Mouse (Mus musculus) forebrain, embryonic 11.5 days (tissue): ENCODE results near the gene Traf4. TPM values are rescaled to one million over a fixed set of nuclear protein-coding genes. Genes with fewer than 3 reads are reported as not detected.
A peak's percentile ranks its signal among the peaks of the same experiment; 100 is the strongest.

Experiments used
- ATAC-seq: fragments of 200-750 bp; cut with Nextera tagmentation; replicated peaks from 2 replicates; pipeline ENCODE4 v1.8.0; 2017; ENCODE audit warnings: moderate TSS enrichment; ENCODE audit not compliant: low FRiP score
- DNase-seq: peaks from one replicate; pipeline ENCODE4 v3.0.0-alpha.2; 2017; ENCODE audit warnings: low spot score
- H3K27ac ChIP-seq: fragments of 300-500 bp; sonication (generic); 2 replicates; pipeline ENCODE4 v1.5.1; 2014; ENCODE audit warnings: low read depth, low read length
- H3K27me3 ChIP-seq: fragments of 300-500 bp; sonication (generic); 2 replicates; pipeline ENCODE4 v1.6.1; 2014; ENCODE audit warnings: mild to moderate bottlenecking, low read length, mixed read lengths; ENCODE audit not compliant: control insufficient read depth, insufficient read depth
- H3K36me3 ChIP-seq: fragments of 300-500 bp; sonication (generic); 2 replicates; pipeline ENCODE4 v1.6.1; 2014; ENCODE audit warnings: mild to moderate bottlenecking, low read length, moderate library complexity, mixed read lengths; ENCODE audit not compliant: control insufficient read depth, insufficient read depth
- H3K4me1 ChIP-seq: fragments of 300-500 bp; sonication (generic); replicated peaks from 2 replicates; pipeline ENCODE4 v1.6.1; 2014; ENCODE audit warnings: low read length, mixed read lengths; ENCODE audit not compliant: control insufficient read depth, insufficient read depth
- H3K4me2 ChIP-seq: fragments of 300-500 bp; sonication (generic); 2 replicates; pipeline ENCODE4 v1.6.1; 2014; ENCODE audit warnings: low read depth, mild to moderate bottlenecking, low read length, moderate library complexity, mixed read lengths; ENCODE audit not compliant: severe bottlenecking
- H3K4me3 ChIP-seq: fragments of 300-500 bp; sonication (generic); 2 replicates; pipeline ENCODE4 v1.5.1; 2014; ENCODE audit warnings: low read depth, low read length
- H3K9ac ChIP-seq: fragments of 300-500 bp; sonication (generic); 2 replicates; pipeline ENCODE4 v1.6.1; 2014; ENCODE audit warnings: low read length
- H3K9me3 ChIP-seq: fragments of 300-500 bp; sonication (generic); 2 replicates; pipeline ENCODE4 v1.6.1; 2016; ENCODE audit warnings: low read length, mixed read lengths; ENCODE audit not compliant: control insufficient read depth
- WGBS: fragments of 180-500 bp; shearing (Covaris S2); extraction: QIAGEN DNeasy Blood & Tissue Kit; methylation state at CpG from one replicate; pipeline ENCODE4 v1.1.7; 2014; 5-methylcytosine and 5-hydroxymethylcytosine counted together
- polyA plus RNA-seq: library from polyadenylated mRNA; unstranded; fragments of >200 nt; fragmentation: Nextera tagmentation; extraction: Ambion mirVana; gene quantifications from 2 replicates; pipeline ENCODE4 v1.2.1, GENCODE M21; 2014

The Traf4 gene
- polyA plus RNA-seq, 1 experiment from 2014 or later, result 77.7 TPM

DNA sequence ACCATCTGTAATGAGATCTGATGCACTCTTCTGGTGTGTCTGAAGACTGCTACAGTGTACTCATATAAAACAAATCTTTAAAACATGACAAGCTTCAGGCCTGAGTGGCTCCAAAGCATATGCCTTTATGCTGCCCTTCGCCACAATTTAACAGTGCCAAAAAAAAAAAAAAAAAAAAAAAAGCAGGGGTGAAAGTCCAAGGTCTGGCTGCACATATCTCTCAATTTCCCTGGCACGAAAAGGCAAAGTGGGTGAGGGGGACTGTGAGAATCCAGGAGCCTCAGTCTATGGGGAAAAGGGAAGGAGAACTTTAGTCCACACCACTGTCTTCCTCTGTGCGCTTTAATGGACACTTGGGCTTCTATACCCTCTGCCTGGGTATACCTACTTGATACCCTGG is 37.0 kb upstream of the Traf4 start:
- Histone ChIP-seq H3K4me1 (no peaks in the 10 kb centered on the region), H3K36me3 (peaks cover 4% of the 10 kb centered on the region; the same call in 1 of the 2 replicates), H3K27me3 (no peaks in the 10 kb centered on the region), H3K9ac (no peak overlapping the region), H3K9me3 (no peaks in the 10 kb centered on the region), H3K4me2 (no peak overlapping the region), H3K4me3 (no peak overlapping the region), H3K27ac (no peak overlapping the region)
- no peak for DNase-seq
- WGBS, result 96% methylated on average over 3 of the region's 3 CpGs
- ATAC-seq, result no peak

DNA sequence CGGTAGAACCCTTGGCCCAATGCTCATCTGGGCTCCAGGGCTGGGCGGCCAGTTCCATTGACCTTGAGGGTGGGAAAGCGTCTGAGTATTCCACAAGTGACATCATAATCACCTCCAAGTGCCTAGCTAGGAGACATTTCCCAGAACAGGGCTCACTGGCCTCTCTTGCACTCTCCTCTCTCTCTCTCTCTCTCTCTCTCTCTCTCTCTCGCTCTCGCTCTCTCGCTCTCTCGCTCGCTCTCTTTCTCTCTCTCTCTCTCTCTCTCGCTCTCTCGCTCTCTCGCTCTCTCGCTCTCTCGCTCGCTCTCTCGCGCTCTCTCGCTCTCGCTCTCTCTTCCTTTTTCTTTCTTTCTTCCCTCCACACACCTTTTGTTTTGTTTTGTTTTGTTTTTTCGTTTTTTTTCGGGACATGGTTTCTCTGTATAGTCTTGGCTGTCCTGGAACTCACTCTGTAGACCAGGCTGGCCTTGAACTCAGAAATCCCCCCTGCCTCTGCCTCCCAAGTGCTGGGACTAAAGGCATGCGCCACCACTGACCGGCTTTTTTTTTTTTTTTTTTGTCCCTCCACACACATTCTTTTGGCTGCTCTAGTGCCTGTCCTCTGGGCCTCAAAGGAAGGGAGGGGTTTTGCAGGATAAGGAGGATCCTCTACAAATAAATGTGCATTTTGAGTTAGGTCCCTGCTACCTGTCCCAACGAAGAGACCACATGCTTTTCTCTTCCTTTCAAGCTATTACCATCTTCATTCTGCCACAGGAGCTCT is 29.9 kb upstream of the Traf4 start:
- WGBS, result 63% methylated on average over 21 of the region's 23 CpGs

DNA sequence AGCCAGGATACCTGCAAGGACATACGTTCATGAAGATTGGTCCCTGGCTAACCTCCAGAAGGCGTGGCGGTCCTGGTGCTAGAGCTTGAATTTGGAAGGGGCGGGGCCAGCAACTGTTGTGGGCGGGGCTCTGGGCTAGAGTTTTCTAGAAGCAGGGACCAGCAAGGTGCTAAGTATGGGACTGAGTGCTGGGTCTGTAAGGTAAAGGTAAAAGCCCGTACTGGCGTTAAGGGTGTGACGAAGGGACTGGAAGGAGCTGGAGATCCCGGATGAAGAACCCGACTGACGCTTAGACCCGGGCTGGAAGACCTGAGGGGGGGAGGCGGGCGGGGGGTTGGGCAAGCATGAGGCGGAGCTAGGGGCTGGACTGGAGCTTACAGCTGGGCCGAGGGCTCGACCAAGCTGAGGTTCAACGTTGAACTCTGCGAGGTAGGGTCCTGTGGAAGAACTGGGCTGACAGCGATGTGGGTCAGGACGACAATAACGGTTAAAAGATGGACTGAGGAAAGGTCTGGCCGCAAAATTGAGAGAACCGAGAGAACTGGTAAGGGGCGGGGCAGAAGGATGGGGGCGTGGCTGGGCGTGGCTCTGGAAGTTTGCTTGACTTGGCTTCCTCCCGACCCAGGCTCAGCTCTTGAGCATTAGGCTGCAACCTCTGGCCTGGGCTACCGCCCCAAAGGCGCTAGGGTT is 29.2 kb upstream of the Traf4 start:
- H3K9ac ChIP-seq, result no peak overlapping the region; the same call in 1 of the 2 replicates
- no peak overlapping the region for H3K27ac ChIP-seq
- H3K27me3 ChIP-seq, result no peaks in the 10 kb centered on the region
- 3% methylated on average over 30 of the region's 30 CpGs for WGBS
- peak; percentile 44; the same call in 1 of the 2 replicates for ATAC-seq
- DNase-seq, result peak; percentile 81
- H3K4me3 ChIP-seq, result peak overlapping the region; percentile 35
- H3K4me2 ChIP-seq, result peak overlapping the region; percentile 46
- H3K9me3 ChIP-seq, result no peaks in the 10 kb centered on the region
- peaks cover 11% of the 10 kb centered on the region; the same call in 1 of the 2 replicates for H3K4me1 ChIP-seq
- H3K36me3 ChIP-seq, result peaks cover 5% of the 10 kb centered on the region

More for the DNA sequence above, 29.9 kb upstream of the Traf4 start:
- Histone ChIP-seq H3K27ac (no peak overlapping the region), H3K36me3 (peaks cover 5% of the 10 kb centered on the region), H3K9me3 (no peaks in the 10 kb centered on the region), H3K4me2 (peak overlapping the region; percentile 46), H3K27me3 (no peaks in the 10 kb centered on the region), H3K4me1 (peaks cover 4% of the 10 kb centered on the region; the same call in 1 of the 2 replicates), H3K4me3 (peak overlapping the region; percentile 35), H3K9ac (no peak overlapping the region; the same call in 1 of the 2 replicates)
- no peak for DNase-seq
- no peak for ATAC-seq

DNA sequence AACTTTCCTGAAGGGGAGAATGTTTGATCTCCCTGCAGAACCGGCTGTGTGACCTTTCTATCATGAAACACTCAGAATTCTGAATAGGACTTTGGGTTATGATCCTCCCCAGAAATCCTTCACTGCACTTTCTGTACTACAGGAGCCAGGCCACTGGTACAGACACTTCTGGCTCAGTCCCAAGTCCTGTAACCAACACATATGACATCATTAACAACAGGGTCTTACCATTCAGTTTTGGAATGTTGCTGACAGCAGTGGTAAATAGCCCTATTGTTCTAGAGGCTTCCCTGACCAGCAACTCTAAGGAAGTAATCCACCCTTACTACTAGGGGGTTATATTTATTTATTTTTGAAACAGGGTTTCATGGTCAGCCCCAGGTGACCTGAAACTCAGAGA is 27.7 kb upstream of the Traf4 start, which contains the start of gene Proca1:
Proca1 (plus strand) TSS at position 280 of the 400 bp plus-strand sequence.
- H3K4me1 ChIP-seq, result peaks cover 14% of the 10 kb centered on the region; the same call in 1 of the 2 replicates
- 74% methylated on average over 1 of the region's 1 CpGs for WGBS
- H3K27me3 ChIP-seq, result no peaks in the 10 kb centered on the region
- no peaks in the 10 kb centered on the region for H3K9me3 ChIP-seq
- H3K36me3 ChIP-seq, result peaks cover 5% of the 10 kb centered on the region
- DNase-seq (no peak), ATAC-seq (no peak)
- no peak within 1 kb of the TSS for H3K27ac ChIP-seq
- H3K4me3 ChIP-seq, result peak within 1 kb of the TSS; percentile 35; the same call in 1 of the 2 replicates
- H3K4me2 ChIP-seq, result no peak within 1 kb of the TSS
- H3K9ac ChIP-seq, result no peak within 1 kb of the TSS

DNA sequence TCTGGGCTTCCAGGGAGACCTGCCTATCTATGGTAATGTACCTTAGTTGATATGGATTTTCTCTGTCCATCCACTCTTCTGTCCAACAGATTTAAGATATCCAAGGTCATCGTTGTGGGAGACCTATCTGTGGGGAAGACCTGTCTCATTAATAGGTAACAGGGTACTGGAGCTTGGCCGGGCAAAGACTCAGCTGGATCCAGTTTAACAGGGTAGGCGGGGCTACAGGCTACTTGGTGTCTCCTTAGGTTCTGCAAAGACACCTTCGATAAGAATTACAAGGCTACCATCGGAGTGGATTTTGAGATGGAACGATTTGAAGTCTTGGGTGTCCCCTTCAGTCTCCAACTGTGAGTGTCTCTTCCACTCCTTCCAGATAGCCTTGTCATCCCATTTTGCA is 24.7 kb upstream of the Traf4 start:
- peak overlapping the region; percentile 81; the same call in 1 of the 2 replicates for H3K9ac ChIP-seq
- no peaks in the 10 kb centered on the region for H3K27me3 ChIP-seq
- no peaks in the 10 kb centered on the region for H3K9me3 ChIP-seq
- H3K27ac ChIP-seq, result peak overlapping the region; percentile 96; the same call in 1 of the 2 replicates
- DNase-seq (no peak), ATAC-seq (no peak)
- peak overlapping the region; percentile 66 for H3K4me2 ChIP-seq
- 76% methylated on average over 6 of the region's 6 CpGs for WGBS
- H3K4me3 ChIP-seq, result peak overlapping the region; percentile 70; the same call in 1 of the 2 replicates
- H3K4me1 ChIP-seq, result peaks cover 13% of the 10 kb centered on the region; the same call in 1 of the 2 replicates
- peaks cover 5% of the 10 kb centered on the region for H3K36me3 ChIP-seq

DNA sequence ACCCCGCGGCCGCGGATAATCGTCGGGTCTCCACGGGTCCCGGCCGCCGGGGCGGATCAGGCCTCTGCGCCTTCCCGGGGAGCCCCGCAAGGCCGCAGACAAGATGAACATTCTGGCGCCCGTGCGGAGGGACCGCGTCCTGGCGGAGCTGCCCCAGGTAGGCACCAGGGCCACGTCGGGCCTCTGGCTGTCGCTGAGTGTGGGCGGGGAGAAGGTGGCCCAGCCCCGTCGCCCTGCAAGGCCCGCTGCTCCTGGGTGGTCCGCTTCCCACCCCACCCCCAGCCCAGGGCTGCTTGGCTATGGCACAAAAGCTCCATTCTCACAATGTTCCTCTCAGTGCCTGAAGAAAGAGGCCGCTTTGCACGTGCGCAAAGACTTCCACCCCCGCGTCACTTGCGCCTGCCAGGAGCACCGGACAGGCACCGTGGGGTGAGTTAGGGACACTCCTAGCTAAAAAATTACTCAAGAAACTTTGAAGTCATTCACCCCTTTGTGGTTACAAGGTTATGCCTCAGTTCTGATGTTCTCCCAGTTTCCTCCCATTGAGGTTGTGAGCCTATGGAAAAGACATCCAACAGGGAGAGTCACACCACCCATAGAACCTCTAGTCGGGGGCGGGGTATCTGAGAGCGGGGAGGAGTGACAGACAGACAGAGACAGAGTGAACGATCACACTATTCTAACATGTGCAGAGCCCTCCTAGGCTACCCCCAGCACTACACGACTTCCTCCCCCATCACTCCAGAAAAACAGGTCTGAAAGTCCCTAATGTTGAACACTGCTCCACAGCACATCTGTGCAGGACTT is 24.0 kb upstream of the Traf4 start:
- H3K4me1 ChIP-seq, result peaks cover 13% of the 10 kb centered on the region; the same call in 1 of the 2 replicates
- peak overlapping the region; percentile 66 for H3K4me2 ChIP-seq
- ATAC-seq (peak; percentile 93), DNase-seq (peak; percentile 97)
- H3K36me3 ChIP-seq, result peaks cover 5% of the 10 kb centered on the region
- no peaks in the 10 kb centered on the region for H3K9me3 ChIP-seq
- no peaks in the 10 kb centered on the region for H3K27me3 ChIP-seq
- under 1% methylated on average over 37 of the region's 42 CpGs for WGBS
- peak overlapping the region; percentile 81 for H3K9ac ChIP-seq
- peak overlapping the region; percentile 70 for H3K4me3 ChIP-seq
- H3K27ac ChIP-seq, result peak overlapping the region; percentile 96

DNA sequence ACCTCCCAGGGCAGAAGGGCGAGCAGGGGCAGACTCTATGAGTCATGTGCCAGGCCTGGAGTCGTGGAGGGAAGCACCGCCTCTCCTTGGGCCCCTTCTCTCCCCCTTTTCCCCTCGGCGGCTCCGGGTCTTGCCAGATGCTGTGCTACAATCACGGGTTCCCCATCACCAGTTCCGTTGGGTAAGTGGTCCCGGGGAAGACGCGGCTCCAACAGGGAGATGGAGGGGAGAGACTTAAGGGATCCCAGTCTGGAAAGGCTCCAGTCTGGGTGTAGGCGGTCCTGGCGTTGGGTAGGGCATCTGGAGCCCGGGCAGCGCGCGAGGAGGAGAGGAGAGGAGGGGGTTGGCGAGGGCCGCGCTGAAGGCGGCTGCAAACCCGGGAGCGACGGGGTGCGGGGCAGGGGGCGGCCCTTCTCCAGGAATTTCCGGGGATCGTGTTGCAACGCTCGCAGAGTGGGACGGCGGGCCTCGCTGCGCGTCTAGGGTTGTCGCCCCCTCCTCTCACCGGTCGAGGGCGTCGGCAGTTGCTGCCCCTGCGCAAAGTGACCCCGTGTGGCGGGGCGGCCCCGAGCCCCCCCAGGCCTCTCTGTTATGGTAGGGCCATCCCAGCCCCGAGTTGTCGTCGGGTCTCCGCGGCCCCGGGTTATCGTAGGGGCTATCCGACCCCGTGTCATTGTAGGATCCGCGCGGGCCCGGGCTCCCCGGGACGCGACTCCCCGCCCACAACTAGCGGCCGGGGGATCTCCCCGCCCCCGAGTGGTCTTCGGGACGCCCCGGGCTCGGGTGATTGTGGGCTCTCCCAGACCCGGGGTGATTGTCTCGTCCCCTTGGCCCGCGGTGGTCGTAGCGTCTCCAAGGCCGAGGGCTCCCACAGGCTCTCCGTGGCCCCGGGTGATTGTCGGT is 23.2 kb upstream of the Traf4 start, which contains the start of gene Rab34:
Rab34 (plus strand) TSS at position 100 of the 903 bp plus-strand sequence.
- Histone ChIP-seq H3K27ac (peak within 1 kb of the TSS; percentile 96), H3K4me1 (peaks cover 13% of the 10 kb centered on the region; the same call in 1 of the 2 replicates), H3K9me3 (no peaks in the 10 kb centered on the region), H3K27me3 (no peaks in the 10 kb centered on the region), H3K9ac (peak within 1 kb of the TSS; percentile 81), H3K4me3 (peak within 1 kb of the TSS; percentile 70), H3K4me2 (peak within 1 kb of the TSS; percentile 66), H3K36me3 (peaks cover 5% of the 10 kb centered on the region)
- DNase-seq, result peak; percentile 92
- peak; percentile 73 for ATAC-seq
- WGBS, result under 1% methylated on average over 70 of the region's 80 CpGs
